Mouse (Mus musculus) lung, postnatal 14 days (tissue): ENCODE results near the gene Zfp184.

Experiments
- DNase-seq: peaks from one replicate; pipeline ENCODE4 v3.0.0; 2021

The Zfp184 gene

GRCm38 (mm10) chr13:21923417-21923816, 21.5 kb upstream of the Zfp184 start:
- DNase-seq = no peak

GRCm38 (mm10) chr13:21924734-21925335, 20.1 kb upstream of the Zfp184 start:
- no peak for DNase-seq

GRCm38 (mm10) chr13:21930981-21931380, 13.9 kb upstream of the Zfp184 start:
- no peak for DNase-seq

- no peak for DNase-seq
These were observed 13.2 kb upstream of the Zfp184 start for GRCm38 (mm10) chr13:21931740-21932139.

GRCm38 (mm10) chr13:21933626-21934548, 11.0 kb upstream of the Zfp184 start:
- DNase-seq = no peak

GRCm38 (mm10) chr13:21934982-21935791, 9.7 kb upstream of the Zfp184 start:
- DNase-seq = peak; percentile 63

- no peak for DNase-seq
These were observed 9.1 kb upstream of the Zfp184 start for GRCm38 (mm10) chr13:21935833-21936232.

- peak; percentile 42 for DNase-seq
These were observed 7.9 kb upstream of the Zfp184 start for GRCm38 (mm10) chr13:21936968-21937367.

- DNase-seq = peak; percentile 93
These were observed 4.7 kb upstream of the Zfp184 start for GRCm38 (mm10) chr13:21940213-21940612.

- DNase-seq = peak; percentile 83
These were observed 4.0 kb upstream of the Zfp184 start for GRCm38 (mm10) chr13:21940811-21941321.

- DNase-seq = no peak
These were observed 1.2 kb upstream of the Zfp184 start for GRCm38 (mm10) chr13:21943644-21944043.

- DNase-seq = no peak
These were observed 335 bp upstream of the Zfp184 start for GRCm38 (mm10) chr13:21944592-21944925.

GRCm38 (mm10) chr13:21969269-21969668, 24.4 kb downstream of the Zfp184 start:
- no peak for DNase-seq

- DNase-seq = no peak
These were observed 24.9 kb downstream of the Zfp184 start for GRCm38 (mm10) chr13:21969816-21970215.

GRCm38 (mm10) chr13:21971641-21972040, 26.7 kb downstream of the Zfp184 start:
- no peak for DNase-seq

GRCm38 (mm10) chr13:21974221-21974725, 29.4 kb downstream of the Zfp184 start:
- DNase-seq = peak; percentile 94

- DNase-seq = peak; percentile 82
These were observed 30.0 kb downstream of the Zfp184 start for GRCm38 (mm10) chr13:21974726-21975473.

GRCm38 (mm10) chr13:21980981-21981802, 36.3 kb downstream of the Zfp184 start, which contains the start of gene Pom121l2:
TSS of gene Pom121l2 (plus strand) at chr13:21981194.
- peak; percentile 57 for DNase-seq

GRCm38 (mm10) chr13:21981803-21982193, 36.9 kb downstream of the Zfp184 start:
- no peak for DNase-seq

- no peak for DNase-seq
These were observed 39.6 kb downstream of the Zfp184 start for GRCm38 (mm10) chr13:21984486-21984885.

- no peak for DNase-seq
These were observed 47.7 kb downstream of the Zfp184 start for GRCm38 (mm10) chr13:21992550-21992949.
